Mouse (Mus musculus): ENCODE data around the gene Cry2. TPM values are rescaled to one million over a fixed set of nuclear protein-coding genes. Genes with fewer than 3 reads are reported as not detected.

Cry2 gene
- total RNA-seq, 2 experiments from 2014 or later: 2.7 to 5.0 TPM

GRCm38 (mm10) chr2:92391703-92392317, 42.0 kb downstream of the Cry2 start:
- ATAC-seq (replicated peaks; ENCODE audit: low FRiP score, poor library complexity, severe bottlenecking): no peak

- ATAC-seq (replicated peaks; ENCODE audit: low FRiP score, poor library complexity, severe bottlenecking): no peak
Observed at GRCm38 (mm10) chr2:92391116-92391515, 42.7 kb downstream of the Cry2 start.

GRCm38 (mm10) chr2:92390206-92390930, 43.5 kb downstream of the Cry2 start:
- no peak for ATAC-seq (replicated peaks; ENCODE audit: low FRiP score, poor library complexity, severe bottlenecking)

GRCm38 (mm10) chr2:92389645-92390044, 44.2 kb downstream of the Cry2 start:
- no peak for ATAC-seq (replicated peaks; ENCODE audit: low FRiP score, poor library complexity, severe bottlenecking)

GRCm38 (mm10) chr2:92388891-92389641, 44.8 kb downstream of the Cry2 start:
- no peak for ATAC-seq (replicated peaks; ENCODE audit: low FRiP score, poor library complexity, severe bottlenecking)

- ATAC-seq (replicated peaks; ENCODE audit: low FRiP score, poor library complexity, severe bottlenecking): no peak
Observed at GRCm38 (mm10) chr2:92388081-92388517, 45.7 kb downstream of the Cry2 start.

GRCm38 (mm10) chr2:92387646-92388045, 46.2 kb downstream of the Cry2 start:
- ATAC-seq (replicated peaks; ENCODE audit: low FRiP score, poor library complexity, severe bottlenecking): no peak

GRCm38 (mm10) chr2:92386821-92387570, 46.8 kb downstream of the Cry2 start:
- no peak for ATAC-seq (replicated peaks; ENCODE audit: low FRiP score, poor library complexity, severe bottlenecking)

GRCm38 (mm10) chr2:92385113-92386051, 48.5 kb downstream of the Cry2 start:
- no peak for ATAC-seq (replicated peaks; ENCODE audit: low FRiP score, poor library complexity, severe bottlenecking)

- ATAC-seq (replicated peaks; ENCODE audit: low FRiP score, poor library complexity, severe bottlenecking): no peak
Observed at GRCm38 (mm10) chr2:92384101-92384500, 49.7 kb downstream of the Cry2 start.

- ATAC-seq (replicated peaks; ENCODE audit: low FRiP score, poor library complexity, severe bottlenecking): no peak
Observed at GRCm38 (mm10) chr2:92382759-92383158, 51.1 kb downstream of the Cry2 start.

- ATAC-seq (replicated peaks; ENCODE audit: low FRiP score, poor library complexity, severe bottlenecking): no peak
Observed at GRCm38 (mm10) chr2:92381901-92382588, 51.8 kb downstream of the Cry2 start, which contains the start of gene 1700029I15Rik. TSS of gene 1700029I15Rik (plus strand) at chr2:92382538.

GRCm38 (mm10) chr2:92381161-92381560, 52.7 kb downstream of the Cry2 start:
- ATAC-seq (replicated peaks; ENCODE audit: low FRiP score, poor library complexity, severe bottlenecking): no peak

- no peak for ATAC-seq (replicated peaks; ENCODE audit: low FRiP score, poor library complexity, severe bottlenecking)
Observed at GRCm38 (mm10) chr2:92380495-92381050, 53.3 kb downstream of the Cry2 start.

- no peak for ATAC-seq (replicated peaks; ENCODE audit: low FRiP score, poor library complexity, severe bottlenecking)
Observed at GRCm38 (mm10) chr2:92379783-92380494, 53.9 kb downstream of the Cry2 start.

- no peak for ATAC-seq (replicated peaks; ENCODE audit: low FRiP score, poor library complexity, severe bottlenecking)
Observed at GRCm38 (mm10) chr2:92377320-92377719, 56.5 kb downstream of the Cry2 start.

- ATAC-seq (replicated peaks; ENCODE audit: low FRiP score, poor library complexity, severe bottlenecking): no peak
Observed at GRCm38 (mm10) chr2:92376300-92376699, 57.5 kb downstream of the Cry2 start.

All from erythroid progenitor cell, adult 5-6 weeks (primary cell).